Mouse (Mus musculus) hindbrain, embryonic 11.5 days (tissue): Measurements from ENCODE around the gene Rab6b. TPM values are rescaled to one million over a fixed set of nuclear protein-coding genes. Genes with fewer than 3 reads are reported as not detected.

Experiments
- ATAC-seq: fragments of 200-750 bp; cut with Nextera tagmentation; 2 replicates; pipeline ENCODE4 v1.8.0; 2017; ENCODE audit warnings: mild to moderate bottlenecking, moderate TSS enrichment, moderate library complexity; ENCODE audit not compliant: low FRiP score
- DNase-seq: peaks from one replicate; pipeline ENCODE4 v3.0.0-alpha.2; 2015; ENCODE audit warnings: low spot score
- H3K27ac ChIP-seq: fragments of 300-500 bp; sonication (generic); 2 replicates; pipeline ENCODE4 v1.5.1; 2014; ENCODE audit warnings: mild to moderate bottlenecking, low read depth, low read length
- H3K27me3 ChIP-seq: fragments of 300-500 bp; sonication (generic); 2 replicates; pipeline ENCODE4 v1.6.1; 2014; ENCODE audit warnings: mild to moderate bottlenecking, low read length, moderate library complexity, mixed read lengths; ENCODE audit not compliant: control insufficient read depth, insufficient read depth
- H3K36me3 ChIP-seq: fragments of 300-500 bp; sonication (generic); 2 replicates; pipeline ENCODE4 v1.6.1; 2014; ENCODE audit warnings: mild to moderate bottlenecking, low read length, moderate library complexity, mixed read lengths; ENCODE audit not compliant: control insufficient read depth, insufficient read depth
- H3K4me1 ChIP-seq: fragments of 300-500 bp; sonication (generic); replicated peaks from 2 replicates; pipeline ENCODE4 v1.6.1; 2014; ENCODE audit warnings: low read length, mixed read lengths; ENCODE audit not compliant: control insufficient read depth, insufficient read depth
- H3K4me2 ChIP-seq: fragments of 300-500 bp; sonication (generic); replicated peaks from 2 replicates; pipeline ENCODE4 v1.6.1; 2014; ENCODE audit warnings: mild to moderate bottlenecking, low read depth, low read length
- H3K4me3 ChIP-seq: fragments of 300-500 bp; sonication (generic); 2 replicates; pipeline ENCODE4 v1.5.1; 2014; ENCODE audit warnings: low read depth, low read length
- H3K9ac ChIP-seq: fragments of 300-500 bp; sonication (generic); 2 replicates; pipeline ENCODE4 v1.6.1; 2014; ENCODE audit warnings: low read depth, low read length
- H3K9me3 ChIP-seq: fragments of 300-500 bp; sonication (generic); 2 replicates; pipeline ENCODE4 v1.6.1; 2016; ENCODE audit warnings: low read length; ENCODE audit not compliant: control insufficient read depth
- WGBS: fragments of 180-500 bp; shearing (Covaris S2); extraction: QIAGEN DNeasy Blood & Tissue Kit; methylation state at CpG from one replicate; pipeline ENCODE4 v1.1.7; 2014; 5-methylcytosine and 5-hydroxymethylcytosine counted together
- polyA plus RNA-seq: library from polyadenylated mRNA; unstranded; fragments of >200 nt; fragmentation: Nextera tagmentation; extraction: Ambion mirVana; gene quantifications from 2 replicates; pipeline ENCODE4 v1.2.1, GENCODE M21; 2014

Rab6b gene
- 24.1 and 24.2 TPM in 2 replicates for polyA plus RNA-seq

DNA sequence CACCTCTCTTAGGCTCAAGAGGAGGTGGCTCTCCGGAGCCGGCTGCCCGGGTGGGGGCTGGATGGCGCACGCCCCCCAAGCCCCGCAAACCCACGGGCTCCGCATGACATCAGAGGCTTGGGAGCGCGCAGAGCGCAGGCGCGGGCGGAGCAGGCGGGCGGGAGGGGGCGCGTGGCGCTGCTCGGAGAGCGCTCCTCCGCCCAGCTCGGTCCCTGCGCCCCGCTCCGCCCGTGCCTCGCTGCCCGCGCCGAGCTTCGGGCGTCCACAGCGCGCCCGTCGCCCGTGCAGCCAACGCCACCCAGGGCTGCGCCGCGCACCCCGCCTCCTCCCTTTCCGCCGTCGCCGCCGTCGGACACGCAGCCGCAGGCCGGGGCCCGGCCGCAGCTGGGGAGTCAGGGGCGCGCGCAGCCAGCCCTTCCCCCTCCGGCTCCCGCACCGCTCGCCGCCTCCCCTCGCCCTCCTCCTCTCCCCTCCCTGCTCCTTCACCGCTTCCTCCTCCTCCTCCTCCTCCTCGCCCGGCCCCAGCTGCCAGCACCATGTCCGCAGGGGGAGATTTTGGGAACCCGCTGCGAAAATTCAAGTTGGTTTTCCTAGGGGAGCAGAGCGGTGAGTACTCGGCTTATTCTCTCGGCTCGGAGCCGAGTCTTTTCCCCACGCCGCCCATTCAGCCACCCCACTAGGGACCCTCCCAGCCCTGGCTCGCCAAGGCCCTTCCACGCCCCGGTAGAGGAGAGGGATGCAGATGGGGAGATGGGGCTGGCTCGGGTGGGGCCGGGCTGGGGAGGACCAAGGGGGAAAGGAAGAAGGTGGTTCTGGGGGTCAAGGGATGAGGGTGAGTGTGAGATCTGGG is at the start of gene Rab6b:
Gene Rab6b (plus strand): TSS at position 167 of the 850 bp plus-strand sequence.
- Histone ChIP-seq H3K4me1 (peaks cover 9% of the 10 kb centered on the region), H3K36me3 (no peaks in the 10 kb centered on the region), H3K4me3 (peak within 1 kb of the TSS; percentile 89), H3K9ac (peak within 1 kb of the TSS; percentile 93), H3K9me3 (no peaks in the 10 kb centered on the region), H3K4me2 (peak within 1 kb of the TSS; percentile 86), H3K27me3 (peaks cover 3% of the 10 kb centered on the region; the same call in 1 of the 2 replicates), H3K27ac (peak within 1 kb of the TSS; percentile 90)
- 1% methylated on average over 31 of the region's 81 CpGs for WGBS
- ATAC-seq (peak; percentile 74), DNase-seq (peak; percentile 83)

GRCm38 (mm10) chr9:103063591-103063990 is 48.0 kb upstream of the Rab6b start:
- Histone ChIP-seq H3K4me1 (no peaks in the 10 kb centered on the region), H3K27ac (no peak overlapping the region), H3K9me3 (no peaks in the 10 kb centered on the region), H3K4me3 (no peak overlapping the region), H3K4me2 (no peak overlapping the region), H3K27me3 (no peaks in the 10 kb centered on the region), H3K36me3 (no peaks in the 10 kb centered on the region), H3K9ac (no peak overlapping the region)
- no peak for DNase-seq
- ATAC-seq = no peak
- WGBS = 99% methylated on average over 6 of the region's 6 CpGs

DNA sequence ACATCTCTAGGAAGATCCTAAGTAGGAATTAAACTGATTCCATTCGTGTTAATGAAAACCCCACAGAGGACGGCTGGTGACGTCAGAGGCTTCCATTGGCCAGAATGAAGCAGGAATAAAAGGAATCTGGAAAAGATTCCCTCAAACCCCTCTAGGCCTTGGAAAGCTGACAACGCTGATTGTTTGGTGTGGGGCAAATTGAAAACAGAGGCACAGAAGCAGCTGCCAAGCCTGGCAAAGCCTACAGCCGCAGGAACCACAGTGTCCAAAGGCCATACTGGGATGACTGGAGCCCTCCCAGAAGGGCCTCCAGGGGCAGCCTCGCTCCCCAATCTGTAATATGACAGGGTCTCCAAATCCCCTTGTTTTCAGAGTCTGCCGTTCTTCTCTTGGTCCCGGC is 44.7 kb upstream of the Rab6b start:
- DNase-seq (no peak), ATAC-seq (no peak)

DNA sequence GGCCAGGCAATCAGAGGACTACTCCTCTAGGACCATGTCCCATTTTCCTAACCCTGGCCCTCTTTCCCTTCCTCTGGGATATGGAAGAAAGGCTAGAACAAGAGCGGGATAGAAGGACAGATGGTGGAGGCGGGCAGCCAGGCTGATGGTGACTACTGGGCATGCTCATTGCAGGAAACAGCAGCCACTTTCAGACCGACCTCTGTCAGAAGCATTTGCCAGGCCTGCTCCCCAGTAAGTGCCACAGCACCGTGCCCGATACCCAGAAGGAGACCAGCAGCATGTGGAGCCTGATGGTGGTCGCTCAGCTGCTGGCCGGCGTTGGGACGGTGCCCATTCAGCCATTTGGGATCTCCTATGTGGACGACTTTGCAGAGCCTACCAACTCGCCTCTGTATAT is 43.9 kb upstream of the Rab6b start:
- Histone ChIP-seq H3K9me3 (no peaks in the 10 kb centered on the region), H3K36me3 (no peaks in the 10 kb centered on the region), H3K9ac (no peak overlapping the region), H3K4me2 (no peak overlapping the region), H3K4me3 (no peak overlapping the region), H3K4me1 (no peaks in the 10 kb centered on the region), H3K27ac (no peak overlapping the region), H3K27me3 (no peaks in the 10 kb centered on the region)
- ATAC-seq = no peak
- DNase-seq = no peak
- WGBS = 91% methylated on average over 11 of the region's 11 CpGs

More for the DNA sequence above, 44.7 kb upstream of the Rab6b start:
- H3K9ac ChIP-seq = no peak overlapping the region
- no peaks in the 10 kb centered on the region for H3K36me3 ChIP-seq
- H3K4me3 ChIP-seq = no peak overlapping the region
- no peaks in the 10 kb centered on the region for H3K9me3 ChIP-seq
- H3K4me1 ChIP-seq = no peaks in the 10 kb centered on the region
- H3K27ac ChIP-seq = no peak overlapping the region
- WGBS = 82% methylated on average over 8 of the region's 8 CpGs
- no peaks in the 10 kb centered on the region for H3K27me3 ChIP-seq
- H3K4me2 ChIP-seq = no peak overlapping the region

DNA sequence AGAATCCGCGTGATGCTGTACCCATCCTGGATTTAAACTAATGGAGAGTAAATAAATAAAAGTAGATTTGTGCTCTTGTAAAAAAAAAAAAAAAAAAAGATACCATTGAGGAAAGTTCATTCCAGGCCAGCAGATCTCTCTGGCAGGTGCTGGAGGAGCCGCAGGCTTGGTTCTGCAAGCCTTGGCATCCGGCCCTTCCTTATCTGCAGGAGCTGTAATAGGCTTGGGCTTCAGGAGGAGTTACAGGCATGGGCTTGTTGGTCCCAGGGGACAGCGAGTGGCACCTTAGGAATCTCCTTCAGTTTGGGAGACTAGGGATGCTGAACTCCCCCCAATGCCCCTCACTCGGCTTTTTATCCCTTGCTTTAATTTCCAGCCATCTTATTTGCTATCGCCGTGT is 42.8 kb upstream of the Rab6b start:
- no peaks in the 10 kb centered on the region for H3K9me3 ChIP-seq
- no peak overlapping the region for H3K27ac ChIP-seq
- no peak overlapping the region for H3K4me2 ChIP-seq
- H3K27me3 ChIP-seq = no peaks in the 10 kb centered on the region
- no peaks in the 10 kb centered on the region for H3K4me1 ChIP-seq
- no peak overlapping the region for H3K9ac ChIP-seq
- 93% methylated on average over 8 of the region's 8 CpGs for WGBS
- no peak for DNase-seq
- no peaks in the 10 kb centered on the region for H3K36me3 ChIP-seq
- no peak overlapping the region for H3K4me3 ChIP-seq
- no peak for ATAC-seq

DNA sequence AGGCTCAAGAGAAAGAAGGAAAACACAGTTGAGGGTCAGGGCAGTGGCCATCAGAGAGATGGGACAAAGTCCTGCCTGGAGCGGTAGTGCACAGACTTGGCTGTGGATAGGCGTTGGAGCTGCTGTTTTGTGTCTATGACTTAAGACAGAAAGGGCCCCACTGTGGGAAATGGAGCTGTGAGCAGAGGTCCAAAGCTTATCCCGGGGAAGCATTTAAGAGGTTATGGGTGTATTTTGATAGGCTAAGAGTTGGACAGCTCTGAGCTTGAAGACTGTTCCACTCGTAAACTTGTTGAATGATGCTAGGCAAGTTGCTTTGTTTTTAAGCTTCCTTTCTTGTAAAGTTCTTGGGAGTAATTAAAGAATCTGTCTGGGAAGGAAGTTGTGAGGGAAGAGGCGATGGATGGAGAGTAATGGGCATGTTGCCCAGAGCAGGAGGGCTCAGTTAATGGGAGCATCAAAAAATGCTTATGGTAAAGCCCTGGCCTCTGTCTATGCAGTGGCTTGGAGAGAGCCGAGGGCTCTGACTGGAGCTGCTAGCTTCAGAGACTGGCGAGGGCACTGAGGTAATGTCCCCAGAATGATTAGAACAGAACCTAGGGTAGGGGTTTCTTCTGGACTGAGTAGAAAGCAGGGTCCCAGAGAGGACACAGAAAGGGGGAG is 39.9 kb upstream of the Rab6b start:
- 89% methylated on average over 7 of the region's 7 CpGs for WGBS
- H3K9me3 ChIP-seq = no peaks in the 10 kb centered on the region

DNA sequence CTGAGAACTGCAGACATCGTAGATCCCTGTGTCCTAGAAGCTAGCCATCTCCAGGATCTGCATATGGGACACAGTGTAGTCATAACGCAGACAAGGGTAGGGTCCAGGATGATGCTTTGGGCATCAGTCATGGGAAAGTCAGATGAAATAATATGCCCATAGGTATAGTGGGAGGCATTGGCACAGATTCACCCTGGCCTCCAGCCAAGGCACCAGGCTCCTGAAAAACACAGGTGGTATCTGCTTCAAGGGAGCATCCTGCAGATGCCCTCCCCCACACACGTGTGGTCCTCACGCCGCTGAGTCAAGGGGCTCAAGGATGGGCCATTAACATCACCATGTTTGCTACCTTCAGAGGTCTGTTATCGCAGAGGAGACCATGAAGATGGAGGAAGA is 39.4 kb upstream of the Rab6b start:
- Histone ChIP-seq H3K9ac (no peak overlapping the region), H3K9me3 (no peaks in the 10 kb centered on the region), H3K27me3 (no peaks in the 10 kb centered on the region), H3K4me1 (no peaks in the 10 kb centered on the region), H3K4me3 (no peak overlapping the region), H3K4me2 (no peak overlapping the region), H3K27ac (no peak overlapping the region), H3K36me3 (no peaks in the 10 kb centered on the region)
- no peak for ATAC-seq
- no peak for DNase-seq
- 96% methylated on average over 6 of the region's 6 CpGs for WGBS

More for the DNA sequence above, 39.9 kb upstream of the Rab6b start:
- no peaks in the 10 kb centered on the region for H3K4me1 ChIP-seq
- H3K4me2 ChIP-seq = no peak overlapping the region
- no peak overlapping the region for H3K9ac ChIP-seq
- no peak overlapping the region for H3K27ac ChIP-seq
- H3K27me3 ChIP-seq = no peaks in the 10 kb centered on the region
- no peaks in the 10 kb centered on the region for H3K36me3 ChIP-seq
- no peak for ATAC-seq
- no peak overlapping the region for H3K4me3 ChIP-seq
- DNase-seq = no peak

GRCm38 (mm10) chr9:103072926-103073515 is 38.6 kb upstream of the Rab6b start:
- DNase-seq (no peak), ATAC-seq (no peak)
- H3K4me1 ChIP-seq = no peaks in the 10 kb centered on the region
- no peaks in the 10 kb centered on the region for H3K36me3 ChIP-seq
- H3K4me2 ChIP-seq = no peak overlapping the region
- H3K4me3 ChIP-seq = no peak overlapping the region
- no peaks in the 10 kb centered on the region for H3K9me3 ChIP-seq
- no peak overlapping the region for H3K27ac ChIP-seq
- WGBS = 92% methylated on average over 11 of the region's 11 CpGs
- no peak overlapping the region for H3K9ac ChIP-seq
- no peaks in the 10 kb centered on the region for H3K27me3 ChIP-seq
